Mouse (Mus musculus): ENCODE measurements around the gene Lingo4. TPM values are rescaled to one million over a fixed set of nuclear protein-coding genes. Genes with fewer than 3 reads are reported as not detected.
A peak's percentile ranks its signal among the peaks of the same experiment; 100 is the strongest.

Gene Lingo4
- polyA plus RNA-seq, 1 experiment from 2014 or later: 1.0 TPM

DNA sequence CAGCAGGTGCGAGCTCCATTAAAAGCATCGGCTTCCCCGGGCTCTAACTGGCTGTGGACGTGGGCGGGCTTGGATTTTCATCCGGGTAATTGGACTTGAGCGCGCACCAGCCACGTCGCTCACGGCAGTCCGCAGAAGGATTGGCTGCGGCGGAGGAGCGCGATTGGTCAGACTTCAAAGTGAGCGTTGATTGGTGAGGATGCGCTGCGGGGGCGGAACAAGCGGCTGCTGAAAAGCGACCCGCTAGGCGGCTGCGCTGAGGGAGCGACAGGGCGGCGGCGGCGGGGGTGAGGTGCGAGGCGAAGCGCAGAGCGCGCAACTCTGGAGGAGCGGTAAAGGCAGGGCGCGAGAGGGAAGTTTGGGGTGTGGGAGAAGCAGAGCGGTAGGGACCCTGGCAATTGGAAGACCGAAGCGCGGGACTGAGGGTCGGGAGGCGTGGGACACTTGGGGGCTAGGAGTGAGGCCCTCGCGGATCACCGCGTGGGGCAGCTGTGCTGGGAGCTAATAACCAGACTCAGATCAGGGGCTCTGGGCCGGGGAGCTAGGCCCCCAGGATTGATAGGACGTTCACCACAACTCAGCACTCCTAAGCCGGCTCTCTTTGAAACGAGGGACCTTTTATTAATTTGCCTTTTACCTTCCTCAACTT is 14.8 kb downstream of the Lingo4 start, which contains the start of gene Tdrkh:
TSS of gene Tdrkh (plus strand) at position 243 of the 649 bp plus-strand sequence.
- no peaks in the 10 kb centered on the region for H3K36me3 ChIP-seq

DNA sequence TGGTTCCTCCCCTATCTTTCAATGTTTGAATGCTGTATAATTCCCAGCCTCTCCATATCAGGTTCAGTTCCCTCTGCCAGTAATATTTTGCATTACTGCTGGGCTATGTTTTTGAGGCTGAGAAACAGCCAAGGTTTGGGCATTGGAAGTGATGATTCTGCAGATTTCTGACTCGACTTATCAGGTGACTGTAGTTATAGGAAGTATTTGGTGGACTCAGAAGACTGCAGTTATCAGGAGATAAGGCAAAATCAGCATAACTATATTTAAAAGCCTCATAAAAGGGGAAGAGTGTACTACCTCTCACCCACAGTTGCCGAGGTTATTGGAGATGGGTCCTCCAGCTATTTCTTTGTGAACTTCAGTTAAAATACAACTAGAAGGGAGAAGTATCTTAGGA is 32.7 kb downstream of the Lingo4 start:
- H3K36me3 ChIP-seq: peaks cover 49% of the 10 kb centered on the region
- H3K27me3 ChIP-seq: no peaks in the 10 kb centered on the region
- no peak overlapping the region for H3K27ac ChIP-seq (replicated peaks)
- no peaks in the 10 kb centered on the region for H3K4me1 ChIP-seq
- 84% methylated on average over 2 of the region's 2 CpGs for WGBS
- no peak for ATAC-seq (replicated peaks)
- H3K9ac ChIP-seq (replicated peaks): no peak overlapping the region
- H3K4me2 ChIP-seq (replicated peaks): no peak overlapping the region
- H3K9me3 ChIP-seq: no peaks in the 10 kb centered on the region
- H3K4me3 ChIP-seq: no peak overlapping the region

More for the DNA sequence above, 14.8 kb downstream of the Lingo4 start, which contains the start of gene Tdrkh:
- peak within 1 kb of the TSS; percentile 74 for H3K4me3 ChIP-seq
- no peaks in the 10 kb centered on the region for H3K27me3 ChIP-seq
- WGBS: 5% methylated on average over 52 of the region's 52 CpGs
- no peaks in the 10 kb centered on the region for H3K9me3 ChIP-seq
- peaks cover 17% of the 10 kb centered on the region for H3K4me1 ChIP-seq
- peak within 1 kb of the TSS; percentile 78 for H3K9ac ChIP-seq (replicated peaks)
- peak; percentile 99 for ATAC-seq (replicated peaks)
- H3K4me2 ChIP-seq (replicated peaks): peak within 1 kb of the TSS; percentile 90
- peak within 1 kb of the TSS; percentile 84 for H3K27ac ChIP-seq (replicated peaks)

DNA sequence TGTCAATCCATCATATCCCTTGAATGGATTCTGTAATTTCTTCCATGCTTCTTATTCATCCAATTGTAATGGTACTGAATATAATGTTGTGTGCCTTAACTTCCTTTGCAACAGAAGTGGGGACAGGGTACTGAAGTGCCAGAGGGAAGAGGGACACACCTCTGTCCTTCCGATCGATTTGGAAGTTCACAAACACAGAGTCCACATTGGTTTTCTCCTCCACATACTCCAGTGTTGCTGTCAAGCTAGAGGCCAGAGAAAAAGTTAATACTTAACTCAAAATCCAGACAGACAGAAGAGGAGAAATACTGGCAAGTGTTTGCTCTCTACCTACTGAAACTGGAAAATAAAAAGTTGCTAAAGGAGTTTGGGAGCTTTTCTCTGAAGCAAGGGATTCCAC is 36.0 kb downstream of the Lingo4 start:
- no peak for ATAC-seq (replicated peaks)
- no peak overlapping the region for H3K27ac ChIP-seq (replicated peaks)
- no peak overlapping the region for H3K9ac ChIP-seq (replicated peaks)
- no peaks in the 10 kb centered on the region for H3K9me3 ChIP-seq
- WGBS: 94% methylated on average over 2 of the region's 2 CpGs
- no peak overlapping the region for H3K4me3 ChIP-seq
- H3K4me2 ChIP-seq (replicated peaks): no peak overlapping the region
- H3K27me3 ChIP-seq: no peaks in the 10 kb centered on the region
- H3K4me1 ChIP-seq: no peaks in the 10 kb centered on the region
- H3K36me3 ChIP-seq: peaks cover 22% of the 10 kb centered on the region

DNA sequence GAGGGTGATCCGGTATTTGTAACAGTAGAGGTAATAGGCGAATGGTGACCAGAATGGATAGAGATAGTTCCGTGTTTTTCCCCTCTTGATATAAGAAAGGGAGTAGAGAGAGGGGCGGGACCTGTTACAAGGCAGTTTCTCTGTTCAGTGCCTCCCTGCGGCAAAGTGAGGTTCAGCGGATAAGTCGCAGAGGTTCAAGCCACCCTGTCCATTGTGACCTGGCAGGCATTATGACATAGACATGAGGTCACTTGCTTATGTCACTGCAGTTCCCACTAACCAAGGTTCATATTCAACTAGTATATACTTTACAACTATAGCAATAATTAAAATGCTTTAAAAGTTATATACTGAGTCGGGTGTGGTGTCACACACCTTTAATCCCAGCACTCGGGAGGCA is 38.1 kb downstream of the Lingo4 start:
- Histone ChIP-seq H3K27ac (replicated peaks) (no peak overlapping the region), H3K9ac (replicated peaks) (no peak overlapping the region), H3K27me3 (no peaks in the 10 kb centered on the region), H3K4me2 (replicated peaks) (no peak overlapping the region), H3K36me3 (0 out of 2 replicates have a peak, but pooled peaks cover 9% of the 10 kb centered on the region), H3K4me3 (no peak overlapping the region), H3K4me1 (no peaks in the 10 kb centered on the region), H3K9me3 (no peaks in the 10 kb centered on the region)
- no peak for ATAC-seq (replicated peaks)
- 86% methylated on average over 9 of the region's 9 CpGs for WGBS

DNA sequence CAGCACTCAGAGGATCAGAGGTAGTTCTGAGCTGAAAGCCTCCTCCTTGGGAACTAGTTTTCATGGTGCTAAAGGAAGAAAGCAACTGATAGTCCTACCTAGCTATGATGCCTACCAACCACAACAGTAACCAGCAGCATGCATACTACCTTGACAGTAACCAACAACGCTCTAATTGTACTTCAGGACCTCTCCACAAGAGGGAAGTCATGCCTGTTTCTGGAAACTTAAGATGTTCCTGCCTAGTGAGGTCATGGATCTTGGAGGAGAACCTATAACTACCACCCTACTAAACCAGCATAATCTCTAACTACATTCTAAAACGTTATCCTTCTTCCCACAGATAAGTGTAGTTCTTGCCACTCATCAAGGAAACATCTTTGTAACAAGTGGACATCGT is 42.9 kb downstream of the Lingo4 start:
- Histone ChIP-seq H3K9ac (replicated peaks) (no peak overlapping the region), H3K4me2 (replicated peaks) (no peak overlapping the region), H3K9me3 (no peaks in the 10 kb centered on the region), H3K4me1 (peaks cover 13% of the 10 kb centered on the region), H3K27me3 (no peaks in the 10 kb centered on the region), H3K36me3 (peaks cover 10% of the 10 kb centered on the region), H3K4me3 (no peak overlapping the region), H3K27ac (replicated peaks) (no peak overlapping the region)
- no peak for ATAC-seq (replicated peaks)
- 46% methylated on average over 3 of the region's 3 CpGs for WGBS

DNA sequence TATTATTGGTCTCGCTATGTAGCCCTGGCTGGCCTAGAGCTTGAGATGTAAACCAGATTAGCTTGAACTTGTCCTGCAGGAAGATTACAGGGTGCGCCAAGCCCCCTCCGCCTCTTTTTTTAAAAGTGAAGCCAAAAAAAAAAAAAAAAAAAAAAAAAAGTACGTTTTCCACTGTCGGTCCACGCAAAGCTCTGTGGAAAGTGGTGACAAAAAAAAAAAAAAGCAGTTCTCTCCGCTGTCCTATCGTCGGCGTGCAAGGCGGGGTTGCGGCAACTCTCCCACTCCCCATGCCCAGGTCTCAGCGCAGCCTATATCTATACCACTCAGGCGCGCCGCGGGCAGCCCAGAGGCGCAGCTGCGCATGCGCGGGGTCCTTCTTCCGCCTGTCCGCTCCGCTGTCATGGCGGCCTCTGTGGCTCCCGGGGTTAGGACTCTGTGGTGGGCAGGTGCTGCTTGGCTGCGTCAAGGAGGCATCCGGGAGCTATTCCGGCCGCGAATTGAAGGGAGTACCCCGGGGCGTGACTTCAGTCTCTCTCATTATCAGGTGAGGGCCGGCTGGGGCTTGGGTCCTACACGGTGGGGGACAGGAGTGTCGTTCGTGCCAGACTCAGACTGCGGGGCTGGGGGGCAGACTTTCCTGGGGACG is 44.8 kb downstream of the Lingo4 start, which contains the start of gene Mrpl9:
TSS of gene Mrpl9 (plus strand) at position 368 of the 646 bp plus-strand sequence.
- peak within 1 kb of the TSS; percentile 96 for H3K9ac ChIP-seq (replicated peaks)
- H3K9me3 ChIP-seq: no peaks in the 10 kb centered on the region
- H3K4me2 ChIP-seq (replicated peaks): peak within 1 kb of the TSS; percentile 93
- peak within 1 kb of the TSS; percentile 72 for H3K27ac ChIP-seq (replicated peaks)
- H3K4me1 ChIP-seq: peaks cover 13% of the 10 kb centered on the region
- ATAC-seq (replicated peaks): peak; percentile 98
- 1% methylated on average over 37 of the region's 39 CpGs for WGBS
- peak within 1 kb of the TSS; percentile 60 for H3K4me3 ChIP-seq
- H3K27me3 ChIP-seq: no peaks in the 10 kb centered on the region
- peaks cover 29% of the 10 kb centered on the region for H3K36me3 ChIP-seq

DNA sequence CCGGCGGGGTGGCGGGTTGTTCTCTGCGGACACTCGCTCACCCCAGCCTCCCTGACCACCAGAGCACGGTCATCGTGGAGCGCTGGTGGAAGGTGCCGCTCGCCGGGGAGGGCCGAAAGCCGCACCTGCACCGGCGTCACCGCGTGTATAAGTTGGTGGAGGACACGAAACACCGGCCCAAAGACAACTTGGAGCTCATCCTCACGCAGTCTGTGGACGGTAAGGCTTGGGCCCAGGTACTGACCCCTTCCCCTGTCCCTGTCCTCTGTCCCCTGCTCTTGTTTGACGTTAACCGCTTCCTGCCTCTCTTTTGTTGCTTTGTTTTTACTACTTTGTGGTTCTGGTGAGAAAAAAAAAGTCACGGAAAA is 45.3 kb downstream of the Lingo4 start, which contains the start of gene Oaz3:
TSS of gene Oaz3 (minus strand) at position 319 of the 368 bp plus-strand sequence.
- H3K4me2 ChIP-seq (replicated peaks): peak within 1 kb of the TSS; percentile 93
- H3K36me3 ChIP-seq: peaks cover 34% of the 10 kb centered on the region
- peaks cover 13% of the 10 kb centered on the region for H3K4me1 ChIP-seq
- H3K27me3 ChIP-seq: no peaks in the 10 kb centered on the region
- peak within 1 kb of the TSS; percentile 60 for H3K4me3 ChIP-seq
- peak within 1 kb of the TSS; percentile 72 for H3K27ac ChIP-seq (replicated peaks)
- no peak; the same call in 1 of the 2 replicates for ATAC-seq (replicated peaks)
- peak within 1 kb of the TSS; percentile 96 for H3K9ac ChIP-seq (replicated peaks)
- H3K9me3 ChIP-seq: no peaks in the 10 kb centered on the region
- 2% methylated on average over 24 of the region's 24 CpGs for WGBS

DNA sequence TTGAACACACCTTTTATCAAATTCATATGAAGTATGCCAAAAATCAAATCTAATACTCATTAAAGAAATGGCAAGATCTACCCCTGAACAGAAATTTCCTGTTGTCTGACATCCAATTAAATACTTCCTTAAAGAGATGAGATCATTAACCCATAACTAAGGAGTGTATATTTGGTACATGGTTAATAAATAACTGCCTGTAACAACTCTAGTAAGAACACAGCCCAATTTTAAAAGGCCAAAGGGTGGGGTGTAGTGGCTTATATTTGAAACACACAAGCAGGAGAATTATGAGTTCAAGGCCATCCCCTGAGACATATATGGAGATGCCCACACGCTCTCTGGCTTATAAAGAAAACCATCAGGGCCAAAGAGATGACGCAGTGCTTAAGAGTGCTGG is 51.1 kb downstream of the Lingo4 start:
- H3K27me3 ChIP-seq: no peaks in the 10 kb centered on the region
- no peak for ATAC-seq (replicated peaks)
- H3K4me3 ChIP-seq: no peak overlapping the region
- no peak overlapping the region for H3K9ac ChIP-seq (replicated peaks)
- no peaks in the 10 kb centered on the region for H3K9me3 ChIP-seq
- H3K4me2 ChIP-seq (replicated peaks): no peak overlapping the region
- peaks cover 4% of the 10 kb centered on the region for H3K4me1 ChIP-seq
- 96% methylated on average over 2 of the region's 2 CpGs for WGBS
- H3K27ac ChIP-seq (replicated peaks): no peak overlapping the region
- peaks cover 54% of the 10 kb centered on the region for H3K36me3 ChIP-seq

Other genes starting within 250 kb of the Lingo4 start
- not detected in 2 replicates for gene Gm10696, start 220.3 kb upstream of the Lingo4 start, polyA plus RNA-seq (2015; fragmentation: Nextera tagmentation; extraction: Ambion mirVana)
- not detected in 2 replicates for gene Gm5286, start 201.8 kb upstream of the Lingo4 start, polyA plus RNA-seq (2015; fragmentation: Nextera tagmentation; extraction: Ambion mirVana)
- not detected in 2 replicates for gene Gm4778, start 134.5 kb upstream of the Lingo4 start, polyA plus RNA-seq (2015; fragmentation: Nextera tagmentation; extraction: Ambion mirVana)
- gene Them4, start 88.4 kb upstream of the Lingo4 start, polyA plus RNA-seq (2015; fragmentation: Nextera tagmentation; extraction: Ambion mirVana): 32.1 and 34.1 TPM in 2 replicates
- gene Them5, start 56.4 kb upstream of the Lingo4 start, polyA plus RNA-seq (2015; fragmentation: Nextera tagmentation; extraction: Ambion mirVana): 0.78 and 1.1 TPM in 2 replicates
- gene C2cd4d, start 36.1 kb upstream of the Lingo4 start, polyA plus RNA-seq (2015; fragmentation: Nextera tagmentation; extraction: Ambion mirVana): 1.3 and 1.7 TPM in 2 replicates
- gene Rorc, start 25.7 kb upstream of the Lingo4 start, polyA plus RNA-seq (2015; fragmentation: Nextera tagmentation; extraction: Ambion mirVana): 1.0 and 1.2 TPM in 2 replicates
- 65.3 and 65.9 TPM in 2 replicates for gene Tdrkh, start 14.8 kb downstream of the Lingo4 start, polyA plus RNA-seq (2015; fragmentation: Nextera tagmentation; extraction: Ambion mirVana)
- 61.7 and 62.7 TPM in 2 replicates for gene Mrpl9, start 44.8 kb downstream of the Lingo4 start, polyA plus RNA-seq (2015; fragmentation: Nextera tagmentation; extraction: Ambion mirVana)
- gene Oaz3, start 45.4 kb downstream of the Lingo4 start, polyA plus RNA-seq (2015; fragmentation: Nextera tagmentation; extraction: Ambion mirVana): 1.6 and 1.7 TPM in 2 replicates
- gene Celf3, start 79.8 kb downstream of the Lingo4 start, polyA plus RNA-seq (2015; fragmentation: Nextera tagmentation; extraction: Ambion mirVana): 331 and 337 TPM in 2 replicates
- gene Riiad1, start 81.8 kb downstream of the Lingo4 start, polyA plus RNA-seq (2015; fragmentation: Nextera tagmentation; extraction: Ambion mirVana): 14.1 and 18.0 TPM in 2 replicates
- gene Snx27, start 184.2 kb downstream of the Lingo4 start, polyA plus RNA-seq (2015; fragmentation: Nextera tagmentation; extraction: Ambion mirVana): 81.1 and 86.6 TPM in 2 replicates
- not detected in 2 replicates for gene Gm10972, start 244.6 kb downstream of the Lingo4 start, polyA plus RNA-seq (2015; fragmentation: Nextera tagmentation; extraction: Ambion mirVana)

Data from forebrain, embryonic 15.5 days (tissue).